Mouse (Mus musculus) spleen, adult 2 months (tissue): Measurements from ENCODE around the gene Il20rb.

Source experiments
- CTCF ChIP-seq: fragments of 200-500 bp; IDR thresholded peaks from 2 replicates; pipeline ENCODE4 v1.5.1; 2011; ENCODE audit warnings: mild to moderate bottlenecking, inconsistent platforms; ENCODE audit not compliant: insufficient read depth, insufficient read length, insufficient replicate concordance; ENCODE audit errors: extremely low read depth
- POLR2A ChIP-seq: fragments of 200-500 bp; IDR thresholded peaks from 2 replicates; pipeline ENCODE4 v1.6.1; 2011; ENCODE audit warnings: low read depth, low read length, inconsistent platforms

GRCm38 (mm10) chr9:100465988-100466387 is 20.6 kb downstream of the Il20rb start:
- TF ChIP-seq POLR2A (no peak), CTCF (no peak)
